Mouse (Mus musculus): ENCODE results near the gene Ddb1.

The Ddb1 gene

DNA sequence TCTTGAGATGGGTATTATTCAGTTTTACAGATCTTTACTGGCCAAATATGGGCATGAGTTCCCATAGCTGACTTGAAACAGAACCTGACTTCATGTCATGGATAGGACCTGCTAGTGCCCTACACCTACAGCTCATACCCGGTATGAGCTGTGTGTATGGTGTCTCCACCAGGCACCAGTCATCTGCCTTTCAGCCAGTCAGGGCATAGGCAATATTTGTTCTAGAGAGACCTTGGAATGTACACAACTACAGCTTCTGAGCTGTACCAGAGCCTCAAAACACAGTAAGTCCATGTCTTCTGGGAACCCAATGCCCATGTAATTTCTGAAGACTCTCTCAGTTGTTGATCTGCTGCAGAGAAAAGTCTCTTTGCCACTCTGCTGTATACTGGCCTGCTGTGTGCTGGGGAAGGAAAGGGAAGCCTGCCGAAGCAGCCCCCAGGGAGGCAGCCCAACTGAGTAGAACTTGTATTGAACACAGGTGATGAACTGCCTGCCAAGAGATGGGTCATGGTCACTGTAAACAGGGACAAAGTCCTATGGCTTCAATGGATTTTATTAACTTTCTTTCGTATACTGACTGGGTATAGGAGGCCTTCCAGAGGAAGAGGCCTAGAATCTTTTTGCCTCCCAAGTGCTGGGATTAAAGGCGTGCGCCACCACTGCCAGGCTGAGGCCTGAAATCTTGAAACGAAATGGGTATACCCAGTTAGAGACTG, 13.3 kb upstream of the Ddb1 start:
- no peak for DNase-seq (ENCODE audit: low read depth, low spot score)

DNA sequence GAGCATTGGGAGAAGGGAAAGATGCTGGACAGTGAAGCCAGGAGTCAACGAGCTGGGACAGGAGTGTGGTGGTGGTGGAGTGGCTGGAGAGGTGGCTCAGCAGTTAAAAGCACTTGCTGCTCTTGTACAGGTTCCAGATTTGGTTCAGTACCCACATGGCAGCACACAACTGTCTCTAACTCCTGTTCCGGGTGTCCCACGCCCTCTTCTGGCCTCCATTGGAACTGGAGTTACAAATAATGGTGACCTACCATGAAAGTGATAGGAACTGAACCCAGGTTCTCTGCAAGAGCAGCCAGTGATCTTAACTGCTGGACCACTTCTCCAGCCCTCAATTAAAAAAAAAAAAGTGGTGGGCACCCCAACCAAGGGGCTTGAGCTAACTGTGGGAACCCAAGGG, 6.9 kb upstream of the Ddb1 start:
- no peak for DNase-seq (ENCODE audit: low read depth, low spot score)

DNA sequence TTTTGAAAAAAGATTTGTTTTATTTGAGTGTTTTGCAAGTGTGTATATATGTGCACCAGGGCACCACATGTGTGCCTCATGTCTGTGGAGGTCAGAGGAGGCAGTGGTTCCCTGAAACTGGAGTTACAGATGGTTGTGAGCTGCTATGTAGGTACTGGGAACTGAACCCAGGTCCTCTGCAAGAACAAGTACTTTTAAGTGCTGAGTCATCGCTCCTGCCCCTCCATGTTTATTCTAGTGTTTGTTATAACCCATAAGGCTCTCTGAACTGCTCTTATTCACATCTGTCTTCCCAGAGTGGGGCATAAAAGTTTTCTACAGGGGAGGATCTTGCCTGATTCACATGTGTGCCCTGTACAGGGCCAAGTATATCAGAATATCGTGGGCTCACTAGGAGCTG, 5.5 kb upstream of the Ddb1 start:
- DNase-seq (ENCODE audit: low read depth, low spot score) = no peak

DNA sequence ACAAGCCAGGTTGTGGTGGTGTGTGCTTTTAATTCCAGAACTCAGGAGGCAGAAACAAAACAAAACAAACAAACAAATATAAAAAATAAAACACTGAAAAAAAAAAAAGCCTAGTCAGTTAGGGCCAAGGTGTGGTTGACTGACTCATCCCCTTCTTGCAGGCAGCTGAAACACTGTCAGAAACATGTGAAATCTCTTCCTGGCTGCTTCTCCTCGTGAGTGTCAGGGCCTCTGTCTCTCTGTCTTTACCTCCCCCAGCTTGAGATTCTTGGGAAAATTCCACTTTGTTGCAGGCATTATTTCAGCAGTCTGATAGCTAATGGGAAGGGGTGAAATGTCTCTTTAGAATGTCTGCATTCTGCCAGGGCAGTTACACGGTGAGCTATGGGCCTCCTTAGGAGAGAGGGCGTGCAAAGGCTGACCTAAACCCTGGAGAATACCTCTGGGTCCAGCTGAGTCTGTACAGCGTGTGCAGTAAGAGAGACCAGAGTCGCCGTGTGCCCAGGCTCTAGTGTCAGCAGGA, 2.8 kb upstream of the Ddb1 start:
- no peak for DNase-seq (ENCODE audit: low read depth, low spot score)

DNA sequence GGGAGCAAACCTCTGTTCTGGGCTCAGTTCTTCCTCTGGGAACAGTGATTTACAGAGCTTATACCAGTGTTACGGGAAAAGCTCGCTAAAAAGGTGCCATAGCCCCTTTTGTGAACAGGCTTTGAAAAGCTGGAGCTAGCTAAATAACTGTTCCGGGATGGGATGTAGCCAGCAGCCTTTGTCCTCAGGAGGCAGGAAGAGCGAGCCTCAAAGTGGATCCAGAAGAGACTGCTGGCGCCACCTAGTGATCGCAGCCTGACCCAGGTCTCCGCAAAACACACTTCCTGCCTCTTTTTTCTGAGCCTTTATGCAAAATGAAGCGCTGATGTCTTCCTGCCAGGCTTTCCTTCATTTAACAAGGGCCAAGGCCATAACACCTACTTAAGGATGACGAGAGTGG, 2.3 kb upstream of the Ddb1 start:
- DNase-seq (ENCODE audit: low read depth, low spot score) = peak; percentile 75

DNA sequence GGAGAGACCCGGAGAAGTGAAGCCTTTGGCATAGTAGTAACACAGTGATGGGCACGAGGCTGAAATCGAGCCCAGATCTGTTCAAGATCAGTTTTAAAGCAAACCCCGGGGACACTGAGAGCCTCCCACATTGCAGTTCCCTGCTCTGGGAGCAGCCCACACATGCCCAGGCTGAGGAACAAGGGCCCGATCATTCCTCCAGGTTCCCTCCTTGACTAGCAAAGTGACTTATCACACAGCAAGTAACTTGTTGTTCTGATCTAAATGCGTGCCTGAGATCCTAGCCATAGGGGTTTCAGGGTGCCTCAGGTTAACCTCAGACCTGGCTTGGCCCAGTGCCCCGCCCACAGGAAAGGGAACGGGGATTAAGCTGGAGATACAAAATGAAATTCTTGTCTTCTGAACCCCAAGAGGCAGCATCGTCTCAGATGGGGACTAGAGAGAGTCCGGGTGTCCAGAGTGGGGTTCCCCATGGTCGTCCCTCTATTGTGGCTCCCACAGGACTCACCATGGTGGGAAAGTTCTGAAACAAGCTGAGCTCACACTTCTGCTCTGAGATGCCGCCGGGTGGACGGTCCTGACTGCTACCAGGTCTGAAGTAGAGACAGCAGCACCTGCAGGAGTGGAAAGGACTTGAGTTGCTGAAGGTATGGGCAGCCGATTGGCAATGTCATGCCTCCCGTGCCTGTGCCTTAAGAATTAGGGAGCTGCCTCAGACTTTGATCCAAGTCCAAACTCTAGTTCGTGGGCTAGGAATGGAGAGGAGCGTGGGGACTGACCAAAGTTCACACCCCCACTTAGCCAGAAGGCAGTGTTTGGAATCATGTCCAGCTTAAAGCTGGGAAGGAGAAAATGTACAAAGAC, 1.2 kb upstream of the Ddb1 start:
- DNase-seq (ENCODE audit: low read depth, low spot score) = no peak

DNA sequence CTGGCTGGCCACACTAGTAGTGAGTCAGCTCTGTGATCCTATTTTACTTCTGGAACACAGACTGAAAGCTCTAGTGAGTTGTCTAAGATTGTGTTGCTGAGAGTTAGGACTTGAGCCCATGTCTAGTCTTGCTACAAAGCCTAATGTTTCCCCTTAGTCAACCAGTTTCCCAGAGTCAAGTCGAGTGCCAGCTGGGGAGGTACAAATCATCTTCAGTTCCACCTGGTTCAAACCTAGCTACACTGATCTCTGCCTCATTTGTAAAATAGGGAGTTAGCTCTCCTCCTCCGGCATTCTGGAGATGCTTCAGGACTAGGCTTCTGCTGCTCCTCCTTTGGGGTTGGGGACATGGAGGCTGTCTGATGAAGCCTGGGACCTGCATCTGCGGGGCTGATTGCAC, 593 bp upstream of the Ddb1 start:
- no peak for DNase-seq (ENCODE audit: low read depth, low spot score)

DNA sequence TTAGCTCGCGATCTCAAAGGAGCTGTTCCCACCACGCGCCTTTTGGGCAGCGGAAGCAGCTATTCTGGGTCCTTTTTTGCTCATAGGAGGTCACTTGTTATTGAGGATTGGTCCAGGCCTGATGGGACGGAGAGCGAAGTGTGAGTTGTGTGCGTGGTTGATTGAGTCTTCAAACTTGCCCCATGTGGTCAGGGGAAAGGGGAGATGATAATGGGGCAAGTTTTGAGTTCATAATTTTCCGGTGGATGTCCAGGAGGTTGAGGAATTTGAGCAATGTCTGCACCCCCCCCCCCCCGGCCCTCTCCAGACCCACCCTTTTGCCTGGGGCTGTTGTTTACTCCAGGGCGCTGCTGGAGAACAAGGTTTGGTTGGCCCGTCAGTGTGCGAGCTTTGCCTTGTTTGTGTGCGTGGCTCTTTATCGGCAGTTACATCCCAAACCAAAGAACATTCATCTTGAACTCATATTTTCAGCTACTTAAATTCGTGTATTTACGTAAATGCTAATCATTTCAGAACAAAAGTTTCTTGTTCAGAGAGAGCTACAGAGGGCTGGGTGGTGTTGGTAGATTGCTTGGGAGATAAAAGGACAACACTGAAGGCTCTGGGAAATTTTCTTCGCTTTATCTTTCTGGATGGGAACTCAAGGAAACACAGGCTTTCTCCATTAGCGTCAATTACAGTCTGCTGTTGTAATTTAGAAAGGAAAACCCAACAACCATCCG, 935 bp downstream of the Ddb1 start:
- DNase-seq (ENCODE audit: low read depth, low spot score) = no peak

DNA sequence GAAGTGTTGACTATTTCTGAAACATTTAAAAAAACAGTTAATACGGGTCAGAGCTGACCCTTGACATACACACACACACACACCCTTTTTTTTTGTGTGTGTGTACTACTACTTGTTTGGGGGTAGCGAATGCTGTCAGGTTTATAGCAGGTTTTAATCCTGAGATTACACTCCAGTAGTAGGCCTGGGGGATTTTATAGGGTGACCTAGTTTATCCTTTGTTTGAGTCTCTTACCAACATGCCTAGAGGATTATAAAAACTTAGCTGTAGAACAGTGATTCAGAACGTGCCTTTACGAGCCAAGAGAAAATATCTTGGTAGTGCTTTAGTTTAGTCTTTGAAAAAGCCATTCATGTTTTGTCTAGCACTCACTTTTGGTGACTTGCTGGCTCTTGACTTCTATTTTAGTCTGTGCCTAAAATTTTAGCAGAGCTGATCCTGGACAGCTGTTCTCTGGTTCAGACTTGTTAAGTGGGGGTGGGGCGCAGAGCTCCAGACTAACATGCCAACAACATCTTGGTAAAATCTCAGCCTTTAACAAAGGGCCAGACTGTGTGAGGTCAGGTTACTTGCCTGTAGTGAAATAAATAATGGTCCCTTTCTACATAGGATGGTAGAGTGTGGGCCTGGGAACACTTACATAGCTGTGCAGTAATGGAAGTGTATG, 3.6 kb downstream of the Ddb1 start:
- peak; percentile 23 for DNase-seq (ENCODE audit: low read depth, low spot score)

DNA sequence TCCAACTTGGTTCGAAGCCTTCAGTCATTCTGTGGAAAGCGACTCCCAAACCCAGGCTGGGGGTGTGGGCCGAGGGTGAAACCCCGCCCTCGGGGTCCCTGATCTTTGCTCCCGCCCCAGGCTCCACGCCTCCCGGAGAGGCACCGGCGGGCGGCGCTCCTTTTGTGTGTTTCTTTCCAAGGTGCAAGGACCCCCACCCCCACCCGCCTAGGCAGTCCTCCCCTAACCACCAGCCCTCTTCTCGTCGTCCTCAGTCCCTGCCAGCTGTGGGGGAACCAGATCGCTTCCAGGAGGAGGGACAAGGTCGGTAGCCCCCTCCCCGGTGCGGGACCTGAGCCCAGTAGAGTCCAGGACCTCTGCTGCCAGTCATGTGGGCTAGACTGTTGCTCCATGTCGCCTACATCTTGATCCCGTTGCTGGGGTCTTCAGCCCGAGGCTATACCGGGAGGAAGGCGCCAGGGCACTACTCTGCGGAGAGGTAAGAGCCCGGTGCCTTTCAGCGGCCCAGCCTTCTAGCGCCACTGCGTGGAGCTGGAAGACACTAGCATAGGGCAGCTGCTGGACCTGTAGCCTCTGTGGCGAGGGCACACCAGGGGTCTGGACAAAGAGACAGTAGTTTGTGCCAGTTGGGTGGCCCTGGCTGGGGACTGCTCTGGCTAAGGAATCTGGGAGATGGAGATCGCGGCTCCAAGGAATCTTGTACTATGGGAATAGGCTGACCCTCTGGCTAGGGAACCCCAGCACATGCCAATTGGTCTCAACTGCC, 29.2 kb downstream of the Ddb1 start, which contains the start of gene Vwce:
Gene Vwce, plus strand, starts transcription at position 108 of the 766 bp plus-strand sequence.
- DNase-seq (ENCODE audit: low read depth, low spot score) = peak; percentile 29

DNA sequence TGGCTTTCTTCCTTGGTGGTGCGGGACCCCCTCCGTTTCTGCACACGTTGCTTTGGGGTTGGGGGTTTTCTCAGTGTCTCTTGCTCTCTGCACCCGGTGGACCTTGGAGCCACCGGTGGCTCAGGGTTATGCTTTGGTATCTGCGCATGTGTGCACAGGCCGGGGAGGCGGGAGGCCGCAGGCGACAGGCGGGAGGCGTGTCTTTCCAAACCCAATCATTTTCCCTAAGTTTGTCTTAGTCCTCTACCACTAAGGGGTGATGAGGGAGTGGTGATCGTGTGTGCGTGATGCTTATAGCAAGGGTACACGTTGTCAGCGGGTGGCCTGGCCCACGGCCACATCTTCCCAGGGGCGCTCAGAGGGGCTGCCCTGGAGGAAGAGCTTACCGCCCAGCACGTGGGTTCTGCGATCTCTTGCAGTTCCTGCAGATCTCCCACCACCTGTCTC, 29.8 kb downstream of the Ddb1 start:
- DNase-seq (ENCODE audit: low read depth, low spot score) = peak; percentile 23

DNA sequence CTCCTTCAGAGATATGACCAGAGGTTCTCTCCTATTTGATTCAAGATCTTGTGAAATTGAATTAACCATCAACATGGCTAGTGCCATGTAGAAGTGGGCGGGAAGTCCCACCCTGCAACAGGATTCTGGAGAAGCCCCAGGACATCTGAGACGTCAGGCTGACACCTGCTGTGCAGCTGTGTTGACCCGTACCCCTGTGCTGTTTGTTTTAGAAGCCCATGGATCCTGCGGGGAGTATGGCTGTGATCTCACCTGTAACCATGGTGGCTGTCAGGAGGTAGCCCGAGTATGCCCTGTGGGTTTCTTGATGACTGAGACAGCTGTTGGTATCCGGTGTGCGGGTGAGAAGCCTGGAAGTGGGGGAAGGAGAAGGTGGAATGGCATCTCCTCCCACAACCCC, 32.7 kb downstream of the Ddb1 start:
- no peak for DNase-seq (ENCODE audit: low read depth, low spot score)

DNA sequence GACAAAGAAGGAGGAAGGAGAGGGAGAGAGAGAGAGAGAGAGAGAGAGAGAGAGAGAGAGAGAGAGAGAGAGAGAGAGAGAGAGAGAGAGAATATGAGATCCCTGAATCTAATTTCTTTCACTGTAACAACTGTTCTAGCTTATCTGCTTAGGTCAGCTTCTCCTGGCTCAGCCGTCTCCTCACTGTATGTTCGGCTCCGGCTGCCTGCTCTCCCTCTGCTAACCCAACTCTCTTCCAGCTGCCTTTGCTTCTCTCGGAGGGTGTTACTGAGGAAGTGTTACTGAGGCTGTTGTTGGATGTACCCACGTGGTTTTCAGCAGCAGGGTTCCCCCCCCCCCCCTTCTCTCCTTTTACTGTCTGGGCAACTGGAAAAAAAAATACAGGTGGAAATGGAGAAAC, 35.0 kb downstream of the Ddb1 start:
- no peak for DNase-seq (ENCODE audit: low read depth, low spot score)

DNA sequence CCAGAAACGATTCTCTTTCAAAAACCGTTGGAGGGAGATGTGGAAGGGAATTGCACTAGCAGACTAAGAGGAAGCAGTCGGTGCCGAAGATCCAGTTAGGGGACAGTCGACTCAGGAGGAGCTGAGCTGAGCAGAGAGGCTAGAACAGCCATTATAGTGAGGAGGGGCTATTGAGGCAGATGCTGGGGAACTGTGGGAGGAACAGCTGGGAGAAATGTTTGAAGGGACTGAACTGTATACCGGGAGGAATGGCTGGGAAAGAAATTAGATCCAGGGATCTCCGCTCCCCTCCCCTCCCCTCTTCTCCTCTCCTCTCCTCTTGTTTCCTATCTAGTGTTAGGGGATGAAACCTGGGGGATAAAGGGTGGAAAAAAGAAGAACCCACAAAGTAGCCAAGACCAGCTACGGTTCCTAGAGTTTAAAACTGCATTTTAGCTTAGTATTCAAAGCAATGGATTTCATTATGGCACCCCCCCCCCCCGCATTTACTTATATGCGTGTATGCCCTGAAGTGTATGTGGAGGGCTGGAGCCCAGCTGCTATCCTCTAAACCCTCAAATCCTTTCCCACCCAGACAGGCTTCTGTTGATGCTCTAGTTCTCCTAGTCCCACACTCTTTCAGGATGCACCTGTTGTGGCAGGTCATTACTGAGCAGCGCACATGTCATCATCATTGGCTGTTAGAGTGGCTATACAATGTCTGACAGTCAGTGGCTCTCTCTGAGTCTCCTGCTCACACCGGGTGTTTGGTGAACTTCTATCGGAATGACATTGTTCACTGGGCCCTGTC, 35.7 kb downstream of the Ddb1 start:
- DNase-seq (ENCODE audit: low read depth, low spot score) = no peak

DNA sequence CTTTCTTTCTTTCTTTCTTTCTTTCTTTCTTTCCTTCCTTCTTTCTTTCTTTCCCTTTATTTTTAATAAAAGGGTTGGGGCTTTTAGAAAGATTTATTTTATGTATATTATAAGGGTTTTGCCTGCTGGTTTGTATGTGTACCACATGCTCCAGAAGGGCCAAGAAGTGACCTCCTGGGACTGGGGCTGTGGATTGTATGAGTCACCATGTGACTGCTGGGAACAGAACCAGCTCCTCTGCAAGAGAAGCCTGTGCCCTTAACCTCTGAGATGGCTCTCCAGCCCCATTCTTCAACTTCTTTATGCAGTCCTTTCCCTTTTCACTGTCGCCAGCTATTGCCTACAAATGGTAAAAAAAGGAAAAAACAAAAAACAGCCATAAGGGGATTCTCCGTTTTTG, 40.5 kb downstream of the Ddb1 start:
- no peak for DNase-seq (ENCODE audit: low read depth, low spot score)

DNA sequence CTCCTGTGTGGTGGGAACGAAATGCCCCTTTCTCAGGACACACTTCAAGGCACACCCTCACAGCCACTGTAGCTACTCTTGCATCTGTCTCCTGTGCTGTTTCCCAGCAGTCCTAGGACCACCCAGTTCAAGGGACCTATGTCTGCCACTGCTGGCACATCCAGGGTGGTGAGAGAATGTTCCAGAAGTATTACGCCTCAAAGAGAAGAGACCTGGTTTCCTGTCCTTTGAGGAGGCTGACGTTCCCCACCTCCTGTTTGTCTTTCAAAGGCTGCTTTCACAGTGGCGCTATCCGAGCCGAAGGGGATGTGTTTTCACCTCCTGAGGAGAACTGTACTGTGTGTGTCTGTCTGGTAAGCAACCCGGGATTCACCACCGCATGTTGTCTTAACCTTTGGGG, 43.0 kb downstream of the Ddb1 start:
- DNase-seq (ENCODE audit: low read depth, low spot score) = no peak

DNA sequence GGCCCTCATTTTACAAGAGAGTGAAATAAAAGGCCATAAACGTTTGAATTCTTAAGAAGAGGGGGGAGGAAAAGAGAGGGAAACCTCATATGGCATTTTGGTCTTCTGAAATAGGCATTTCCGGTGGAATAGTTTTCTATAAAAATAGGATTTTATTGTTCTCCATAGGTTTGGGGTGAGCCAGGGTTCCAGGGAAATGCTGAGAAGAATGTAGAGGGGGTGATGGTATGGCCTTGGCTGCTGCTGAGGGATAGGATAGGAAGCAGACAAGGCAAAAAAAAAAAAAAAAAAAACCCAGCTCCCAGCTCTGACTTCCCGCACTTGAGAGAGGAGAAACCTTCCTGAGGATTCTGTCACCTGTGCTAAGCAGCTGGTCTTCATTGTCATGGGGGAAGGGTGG, 50.9 kb downstream of the Ddb1 start:
- no peak for DNase-seq (ENCODE audit: low read depth, low spot score)

DNA sequence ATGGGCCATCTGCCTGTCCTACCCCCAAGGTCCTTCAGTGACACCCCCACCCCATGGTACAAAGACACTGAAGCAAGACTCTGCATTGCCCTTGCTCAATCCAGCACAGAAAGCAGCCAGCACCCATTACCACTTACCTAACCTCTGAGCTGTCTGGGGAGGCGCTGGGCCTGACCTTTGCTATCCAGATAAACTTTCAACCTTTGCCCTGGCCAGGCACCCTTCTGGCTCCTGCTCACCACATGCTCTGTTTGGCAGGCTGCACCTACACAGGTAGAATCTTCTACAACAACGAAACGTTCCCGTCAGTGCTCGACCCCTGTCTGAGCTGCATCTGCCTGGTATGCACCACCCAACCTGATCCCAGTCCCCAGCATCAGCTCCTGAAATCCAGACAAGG, 52.6 kb downstream of the Ddb1 start:
- DNase-seq (ENCODE audit: low read depth, low spot score) = no peak

DNA sequence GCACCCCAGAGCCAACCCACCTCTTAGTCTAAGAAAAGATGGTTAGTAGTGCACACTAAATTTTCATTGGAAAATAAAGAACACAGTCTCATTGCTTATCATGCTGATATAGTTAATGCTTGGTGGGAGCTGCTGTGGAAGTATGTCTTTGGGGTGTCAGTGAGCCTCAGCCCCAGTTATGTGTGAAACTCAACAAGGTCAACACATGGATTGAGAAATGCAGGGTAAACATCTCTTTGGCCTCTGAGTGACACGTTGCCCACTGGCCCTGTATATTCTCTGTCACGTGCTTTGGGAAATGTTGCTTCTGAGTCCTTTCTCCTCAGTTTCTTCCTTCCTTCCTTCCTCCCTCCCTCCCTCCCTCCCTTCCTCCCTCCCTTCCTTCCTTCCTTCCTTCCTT, 53.3 kb downstream of the Ddb1 start:
- DNase-seq (ENCODE audit: low read depth, low spot score) = no peak

DNA sequence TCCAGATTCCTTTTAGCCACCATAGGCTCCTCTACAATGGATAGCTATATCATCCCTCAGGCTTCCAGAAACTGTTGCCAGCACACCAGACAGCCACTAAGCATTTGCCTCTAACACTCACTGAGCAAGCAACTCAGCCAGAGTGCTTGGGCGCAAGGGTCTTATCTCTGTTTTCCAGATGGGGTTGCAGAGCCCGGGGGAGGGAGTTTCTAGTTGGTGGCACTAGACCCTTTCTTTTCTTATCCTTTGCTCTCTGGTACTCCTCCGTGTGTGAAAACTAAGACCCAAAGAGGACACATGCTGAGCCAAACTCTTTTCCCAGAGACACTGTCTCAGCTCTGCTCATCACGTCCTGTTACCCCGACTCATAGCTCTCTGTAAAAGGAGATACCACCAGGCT, 56.2 kb downstream of the Ddb1 start:
- no peak for DNase-seq (ENCODE audit: low read depth, low spot score)
